Mouse (Mus musculus) gastrocnemius, adult 8-10 months (tissue): ENCODE results near the gene Adm. TPM values are rescaled to one million over a fixed set of nuclear protein-coding genes. Genes with fewer than 3 reads are reported as not detected.

Experiments used
- DNase-seq, 2 experiments: peaks; one replicate each; pipeline ENCODE4 v3.0.0; 2022; ENCODE audit warnings: low spot score in 2 of 2
- total RNA-seq, 4 experiments: library from RNA; stranded (reverse); gene quantifications; 2 replicates each; pipeline ENCODE4 v1.2.4; 2022

Adm gene
- total RNA-seq, 4 experiments from 2014 or later, result 2.0 to 4.2 (median 2.5) TPM

GRCm38 (mm10) chr7:110655966-110656365 lies 28.5 kb downstream of the Adm start:
- no peak for DNase-seq

GRCm38 (mm10) chr7:110658378-110658928 lies 31.0 kb downstream of the Adm start:
- DNase-seq, result no peak

DNA sequence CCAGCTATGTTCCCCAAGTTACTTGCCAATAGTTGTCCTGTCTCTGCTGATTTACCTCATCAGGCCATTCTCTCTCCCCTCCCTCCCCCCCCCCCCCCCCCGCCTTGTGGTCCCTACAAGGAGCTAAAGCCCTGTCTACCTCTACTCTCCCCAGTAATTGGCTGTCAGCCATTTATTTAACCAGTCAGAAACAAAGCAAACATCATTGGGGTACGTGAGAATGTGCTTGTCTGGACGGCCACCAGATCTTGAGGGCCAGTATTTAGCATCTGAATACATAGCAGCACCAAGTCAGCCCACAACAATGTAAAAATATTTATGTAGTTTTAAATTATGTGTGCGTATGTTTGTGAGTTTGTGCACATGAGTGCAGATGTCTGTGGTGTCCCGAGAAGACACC lies 39.1 kb downstream of the Adm start:
- DNase-seq, result no peak

DNA sequence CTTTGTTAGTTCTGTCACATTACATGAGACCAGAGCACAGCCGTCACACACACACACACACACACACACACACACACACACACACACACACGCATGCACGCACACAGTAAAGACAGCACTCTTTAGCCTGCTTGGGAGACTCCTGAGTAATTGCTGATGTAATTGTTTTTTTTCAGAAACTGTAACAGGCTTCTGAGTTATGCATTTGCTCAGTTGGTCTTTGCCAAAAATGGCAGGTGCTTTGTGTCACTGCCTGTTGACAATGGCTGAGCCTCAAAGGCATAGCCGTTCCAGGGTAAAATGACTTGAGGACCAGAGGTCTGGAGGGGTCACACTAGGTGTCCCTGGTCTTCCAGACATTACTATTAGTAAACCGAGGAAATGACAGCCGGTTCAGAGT lies 40.8 kb downstream of the Adm start:
- no peak for DNase-seq

DNA sequence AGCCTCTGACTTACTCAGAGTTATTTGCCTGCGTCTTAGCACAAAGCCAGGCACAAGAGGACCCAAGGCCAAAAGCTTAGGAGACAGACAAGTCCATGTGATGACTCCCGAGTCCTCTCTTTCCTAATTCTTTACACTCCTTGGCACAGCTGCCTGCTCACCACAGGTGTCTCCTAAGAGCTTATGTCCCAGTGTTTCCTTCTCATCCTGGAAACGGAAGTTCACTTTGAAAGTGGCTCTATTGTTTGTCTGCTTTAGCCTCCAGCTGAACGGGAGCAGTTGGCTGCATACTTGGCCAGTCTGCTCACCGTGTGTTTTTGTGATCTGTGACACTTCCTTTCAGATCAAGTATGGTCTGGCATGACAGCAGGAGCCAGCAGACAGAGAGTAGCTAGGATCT lies 41.3 kb downstream of the Adm start:
- DNase-seq, result no peak

DNA sequence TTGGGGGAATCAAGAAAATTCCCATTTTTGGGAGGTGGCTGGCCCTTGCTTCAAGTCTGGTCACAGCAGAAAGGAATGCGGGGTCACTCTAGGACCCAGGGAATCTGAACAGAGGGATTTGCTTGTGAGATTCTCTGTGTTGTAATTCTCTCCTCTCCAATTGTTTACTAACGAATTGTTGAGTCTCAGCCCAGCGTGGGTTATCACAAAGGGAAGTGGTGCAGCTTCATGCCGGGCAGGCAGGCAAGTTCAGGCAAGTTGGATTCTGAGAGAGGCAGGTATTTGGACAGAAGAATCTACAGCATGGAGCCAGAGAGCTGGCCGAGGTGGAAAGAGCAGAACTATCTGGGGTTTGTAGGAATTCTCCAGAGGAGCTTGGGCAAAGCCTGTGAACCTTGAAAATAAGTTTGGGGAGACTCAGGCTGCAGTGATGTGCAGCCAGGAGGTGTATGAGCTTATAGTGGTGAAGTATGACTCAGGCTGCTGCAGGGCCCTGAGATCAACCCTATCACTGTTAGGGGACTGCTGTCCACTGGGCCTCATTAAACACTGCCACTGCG lies 43.7 kb downstream of the Adm start:
- no peak for DNase-seq

Other genes starting within 250 kb of the Adm start
- gene Sbf2, start 12.7 kb upstream of the Adm start, total RNA-seq, result 10 to 100 TPM in 1 of 4 experiments, 1 to 10 TPM in 3; 6.7 to 10.4 (median 7.9) TPM
- gene Ampd3, start 140.5 kb downstream of the Adm start, total RNA-seq, result 10 to 100 TPM in 2 of 4 experiments, 1 to 10 TPM in 2; 7.4 to 11.7 (median 9.5) TPM
- 10 to 100 TPM; 19.8 to 25.9 (median 23.2) TPM for gene Rnf141, start 216.8 kb downstream of the Adm start, total RNA-seq
- 1 to 10 TPM; 1.1 to 6.6 (median 3.2) TPM for gene Lyve1, start 235.6 kb downstream of the Adm start, total RNA-seq